Mouse (Mus musculus): ENCODE data around the gene Ccdc106.
"Not testable (repeated sequence)": the region's sequence is repeated elsewhere in the genome, so short reads cannot be mapped to it uniquely, and the experiment has no call there.

Ccdc106 gene

GRCm38 (mm10) chr7:5020000-5020681 is at the start of gene Ccdc106, which contains the start of gene Zfp865:
Gene Ccdc106, plus strand, starts transcription at chr7:5020553.
Gene Zfp865, plus strand, starts transcription at chr7:5020376.
- DNase-seq (ENCODE audit: low spot score in 2 of 2): peak; percentile 99

GRCm38 (mm10) chr7:4971068-4971467 is 49.3 kb upstream of the Ccdc106 start, which contains the start of gene Sbk3:
Gene Sbk3, minus strand, starts transcription at chr7:4971168.
- no peak for DNase-seq (ENCODE audit: low spot score in 2 of 2)

- no peak for DNase-seq (ENCODE audit: low spot score in 2 of 2)
Observed at GRCm38 (mm10) chr7:4971710-4972109, 48.6 kb upstream of the Ccdc106 start.

- DNase-seq (ENCODE audit: low spot score in 2 of 2): no peak
Observed at GRCm38 (mm10) chr7:4972321-4973047, 47.9 kb upstream of the Ccdc106 start.

GRCm38 (mm10) chr7:4975455-4975854 is 44.9 kb upstream of the Ccdc106 start:
- no peak for DNase-seq (ENCODE audit: low spot score in 2 of 2)

- DNase-seq (ENCODE audit: low spot score in 2 of 2): no peak
Observed at GRCm38 (mm10) chr7:4976832-4977231, 43.5 kb upstream of the Ccdc106 start.

GRCm38 (mm10) chr7:4988250-4988649 is 32.1 kb upstream of the Ccdc106 start:
- no peak for DNase-seq (ENCODE audit: low spot score in 2 of 2)

- no peak for DNase-seq (ENCODE audit: low spot score in 2 of 2)
Observed at GRCm38 (mm10) chr7:4993347-4993998, 26.9 kb upstream of the Ccdc106 start.

GRCm38 (mm10) chr7:4993999-4994788 is 26.2 kb upstream of the Ccdc106 start:
- DNase-seq (ENCODE audit: low spot score in 2 of 2): no peak

GRCm38 (mm10) chr7:4995268-4996002 is 24.9 kb upstream of the Ccdc106 start:
- DNase-seq (ENCODE audit: low spot score in 2 of 2): no peak

- DNase-seq (ENCODE audit: low spot score in 2 of 2): peak; percentile 83 to 89
Observed at GRCm38 (mm10) chr7:4996003-4996895, 24.1 kb upstream of the Ccdc106 start, which contains the start of gene Zfp579. Gene Zfp579, minus strand, starts transcription at chr7:4996158.

- no peak for DNase-seq (ENCODE audit: low spot score in 2 of 2)
Observed at GRCm38 (mm10) chr7:4996934-4997333, 23.4 kb upstream of the Ccdc106 start.

GRCm38 (mm10) chr7:4999876-5000275 is 20.5 kb upstream of the Ccdc106 start:
- no peak for DNase-seq (ENCODE audit: low spot score in 2 of 2)

GRCm38 (mm10) chr7:5002876-5003275 is 17.5 kb upstream of the Ccdc106 start:
- not testable (repeated sequence) for DNase-seq (ENCODE audit: low spot score in 2 of 2)

- DNase-seq (ENCODE audit: low spot score in 2 of 2): no peak
Observed at GRCm38 (mm10) chr7:5008229-5008628, 12.1 kb upstream of the Ccdc106 start.

GRCm38 (mm10) chr7:5012681-5013513 is 7.5 kb upstream of the Ccdc106 start:
- no peak for DNase-seq (ENCODE audit: low spot score in 2 of 2)

- DNase-seq (ENCODE audit: low spot score in 2 of 2): peak; percentile 91 to 97
Observed at GRCm38 (mm10) chr7:5014251-5015117, 5.9 kb upstream of the Ccdc106 start, which contains the start of the genes Zfp524 and Fiz1. Gene Zfp524, plus strand, starts transcription at chr7:5014415. Gene Fiz1, minus strand, starts transcription at chr7:5014697.
